Mouse (Mus musculus) testis, adult 2 months (tissue): Measurements from ENCODE around the gene Dock9.

Experiments used
- CTCF ChIP-seq: fragments of 200-500 bp; IDR thresholded peaks from 2 replicates; pipeline ENCODE4 v1.5.1; 2012; ENCODE audit warnings: low read depth, mild to moderate bottlenecking, inconsistent platforms, low read length, moderate library complexity; ENCODE audit not compliant: control insufficient read depth, insufficient read depth, insufficient replicate concordance
- POLR2A ChIP-seq: fragments of 200-500 bp; IDR thresholded peaks from 2 replicates; pipeline ENCODE4 v1.6.1; 2012; ENCODE audit warnings: low read depth, mild to moderate bottlenecking, inconsistent platforms, low read length, moderate library complexity; ENCODE audit not compliant: control insufficient read depth

- no peak for TF ChIP-seq CTCF
- no peak for TF ChIP-seq POLR2A
Observed at GRCm38 (mm10) chr14:121713166-121713829, 84.3 kb downstream of the Dock9 start.
